Mouse (Mus musculus) brain, adult 2 months (tissue): ENCODE data around the gene Adra1d.
A peak's percentile ranks its signal among the peaks of the same experiment; 100 is the strongest.

Experiments
- DNase-seq: peaks from one replicate; pipeline ENCODE4 v3.0.0; 2011; ENCODE audit warnings: low read depth, low spot score

Gene Adra1d

DNA sequence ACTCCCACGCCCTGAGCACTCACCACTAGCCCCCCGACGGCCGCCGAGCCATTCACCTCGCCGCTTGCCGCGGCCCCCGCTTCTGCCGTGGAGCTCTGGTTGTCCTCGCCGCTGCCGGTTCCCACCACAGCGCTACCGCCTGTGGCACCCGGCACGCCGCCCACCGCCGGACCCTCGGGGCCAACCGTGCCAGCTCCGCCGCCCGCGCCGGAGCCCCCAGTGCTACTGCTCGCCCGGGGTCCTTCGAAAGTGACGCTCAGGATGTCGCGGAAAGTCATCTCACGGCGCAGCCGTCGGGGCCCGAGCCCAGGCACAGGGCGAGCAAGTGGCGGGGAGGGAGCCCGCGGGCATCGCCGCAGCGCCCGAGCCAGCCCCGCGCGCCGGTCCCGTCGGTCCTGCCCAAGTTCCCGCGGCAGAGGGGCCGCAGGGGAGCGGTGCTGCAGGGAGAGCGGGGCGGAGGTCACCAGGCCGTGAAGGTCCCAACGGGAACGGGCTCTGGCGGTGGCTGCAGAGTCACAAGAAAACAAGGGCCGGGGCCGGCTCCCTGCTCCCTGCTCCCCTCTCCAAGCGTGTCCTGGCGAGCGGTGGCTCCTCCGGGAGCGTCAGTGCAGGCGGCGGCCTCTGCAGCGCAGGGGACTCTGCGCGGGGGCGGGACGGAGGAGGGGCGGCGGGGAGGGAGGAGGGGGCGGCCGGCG, at the start of gene Adra1d:
Adra1d (minus strand) TSS at position 393 of the 695 bp plus-strand sequence.
- no peak for DNase-seq

DNA sequence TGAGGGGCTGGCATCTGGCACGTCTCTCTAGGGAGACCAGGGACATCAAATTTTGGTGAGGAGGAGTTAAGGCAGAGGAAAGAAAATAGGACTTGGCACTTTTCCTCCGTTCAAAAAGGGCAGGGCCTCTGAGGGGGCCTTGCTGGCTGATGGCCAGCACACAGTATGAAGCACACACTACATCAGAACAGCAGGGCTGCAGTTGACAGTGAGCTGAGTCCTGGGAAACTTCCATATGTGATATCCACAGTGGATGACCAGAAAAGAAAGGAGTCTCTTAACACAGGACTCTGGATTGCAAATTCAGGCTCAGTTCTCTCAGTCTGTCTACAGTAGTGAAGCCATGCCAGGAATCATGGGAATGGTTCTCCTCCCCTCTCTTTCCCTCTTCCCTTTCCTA, 39.8 kb upstream of the Adra1d start:
- DNase-seq: no peak

DNA sequence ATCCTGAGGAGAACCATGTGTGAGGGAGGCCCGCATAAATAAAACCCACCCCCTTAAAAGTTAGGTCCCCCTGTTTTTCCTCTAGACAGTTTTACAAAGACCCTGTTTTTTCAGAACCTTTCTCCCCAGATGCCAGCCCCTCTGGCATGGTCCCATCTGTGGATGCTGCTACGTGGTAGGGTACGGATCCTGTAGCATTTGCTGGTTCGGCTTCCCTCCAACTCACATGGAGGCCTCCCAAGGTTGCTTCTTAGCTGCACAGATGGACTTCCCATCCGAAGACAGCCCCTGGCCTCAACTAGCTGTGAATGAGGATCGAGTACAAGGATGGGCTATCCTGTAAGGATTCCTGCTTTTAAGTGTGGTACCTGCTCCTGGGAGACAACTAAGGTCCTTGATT, 32.8 kb upstream of the Adra1d start:
- DNase-seq: no peak

DNA sequence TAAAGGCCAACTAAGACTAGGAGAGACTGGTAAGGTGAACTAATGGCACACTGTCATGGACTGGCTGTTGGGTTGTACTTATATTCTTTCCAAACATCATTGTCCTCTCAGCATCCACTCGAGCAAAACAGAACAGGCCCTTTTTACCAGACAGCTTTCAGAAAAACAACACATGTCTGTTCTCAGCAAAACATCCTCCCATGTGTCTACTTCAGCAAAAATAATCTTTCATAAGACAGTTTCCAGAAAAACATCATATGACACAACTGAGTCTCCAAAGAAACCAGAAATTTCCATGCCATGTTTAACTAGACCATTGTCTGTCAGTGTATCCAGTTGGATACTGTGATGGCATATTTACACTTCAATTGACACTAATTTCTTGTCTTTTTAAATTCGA, 25.4 kb upstream of the Adra1d start:
- DNase-seq: peak; percentile 33

DNA sequence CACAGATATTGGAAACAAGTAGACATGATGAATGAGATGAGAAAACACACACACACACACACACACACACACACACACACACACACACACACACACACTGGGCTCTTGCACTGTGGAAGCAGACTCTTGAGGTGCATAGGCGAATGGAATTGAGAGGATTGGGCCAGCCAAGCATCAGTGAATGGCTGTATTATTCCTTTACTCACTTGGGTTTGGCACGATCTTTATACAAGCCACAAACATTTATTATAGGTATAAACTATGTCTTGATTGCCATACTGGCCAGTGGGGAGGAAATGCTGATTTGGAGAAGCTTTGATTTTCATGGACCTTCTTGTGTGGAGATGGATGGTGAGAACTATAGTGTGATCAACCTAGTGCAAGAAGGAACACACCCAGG, 19.4 kb upstream of the Adra1d start:
- DNase-seq: no peak

DNA sequence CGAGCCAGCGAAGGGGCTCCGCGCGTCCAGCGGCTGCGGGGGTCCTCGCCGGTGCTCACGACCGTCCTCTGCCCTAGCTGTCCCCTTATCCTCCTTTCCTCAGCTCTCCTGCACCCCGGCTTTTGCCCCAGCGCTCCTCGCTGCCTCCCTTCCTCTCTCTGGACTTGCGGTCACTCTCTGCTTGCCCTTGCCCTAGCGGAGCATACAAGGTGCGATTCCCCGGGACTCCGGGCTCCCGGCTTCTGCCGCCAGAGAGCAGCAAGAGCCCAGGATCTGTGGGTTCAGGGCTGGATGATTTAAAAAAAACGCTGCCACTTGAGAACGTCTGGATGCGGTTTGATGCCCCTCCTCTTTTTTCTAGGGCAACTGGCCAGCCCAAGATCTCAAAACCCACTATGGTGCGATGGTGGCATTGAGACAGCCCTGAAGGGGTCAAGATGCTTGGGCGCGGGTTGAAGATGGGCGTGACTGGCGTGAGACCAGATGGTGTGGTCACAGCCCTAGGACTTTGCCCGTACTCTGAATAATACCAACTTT, 571 bp upstream of the Adra1d start:
- peak; percentile 85 for DNase-seq

DNA sequence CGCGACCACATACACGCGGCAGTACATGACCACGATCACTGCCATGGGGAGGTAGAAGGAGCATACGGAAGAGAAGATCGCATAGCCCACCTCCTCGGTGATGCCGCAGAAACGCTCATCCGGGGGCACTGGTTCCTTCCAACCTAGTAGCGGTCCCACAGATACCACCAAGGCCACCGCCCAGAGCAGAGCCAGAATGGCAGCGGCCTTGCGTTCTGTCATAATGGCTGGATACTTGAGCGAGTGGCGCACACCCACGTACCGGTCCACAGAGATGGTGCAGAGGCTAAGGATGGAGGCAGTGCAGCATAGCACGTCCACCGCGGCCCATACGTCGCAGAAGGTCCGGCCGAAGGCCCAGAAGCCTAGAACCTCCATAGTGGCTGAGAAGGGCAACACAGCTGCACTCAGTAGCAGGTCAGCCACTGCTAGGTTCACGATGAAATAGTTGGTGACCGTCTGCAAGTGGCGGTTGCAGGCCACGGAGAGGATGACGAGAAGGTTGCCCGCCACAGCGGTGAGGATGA, 676 bp downstream of the Adra1d start:
- DNase-seq: no peak

DNA sequence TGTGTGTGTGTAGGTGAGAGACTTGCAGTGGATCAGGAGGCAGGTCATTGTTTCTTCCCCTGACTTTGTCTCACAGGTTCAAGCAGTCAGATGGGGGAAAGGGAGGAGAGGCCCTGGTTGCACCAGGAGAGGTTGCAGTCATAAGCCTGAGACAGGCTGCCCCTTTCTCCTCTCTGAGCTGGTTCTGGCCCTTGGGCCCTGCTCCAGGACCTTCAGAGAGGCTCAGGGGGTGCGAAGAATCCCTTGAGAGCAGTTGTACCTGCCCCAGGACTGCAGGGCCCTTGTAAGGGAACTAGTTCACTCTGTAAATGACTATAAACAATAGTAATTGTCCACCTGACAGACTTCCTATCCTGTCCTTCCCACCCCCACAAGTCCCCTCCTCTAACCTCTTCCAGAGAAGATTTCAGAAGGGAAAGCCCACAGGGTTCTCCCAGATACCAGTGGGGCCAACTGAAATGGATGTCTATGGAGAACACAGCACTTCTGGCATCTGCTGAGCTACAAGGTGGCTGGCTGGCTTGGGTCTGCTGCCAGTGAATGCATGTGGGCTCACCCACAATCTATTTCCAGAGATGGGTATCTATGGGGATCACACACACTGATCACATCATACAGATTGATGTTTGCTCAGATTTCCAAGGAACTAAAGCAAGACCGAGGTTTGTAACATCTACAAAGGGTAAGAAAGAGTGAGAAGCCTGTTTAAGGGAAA, 1.7 kb downstream of the Adra1d start:
- peak; percentile 54 for DNase-seq

DNA sequence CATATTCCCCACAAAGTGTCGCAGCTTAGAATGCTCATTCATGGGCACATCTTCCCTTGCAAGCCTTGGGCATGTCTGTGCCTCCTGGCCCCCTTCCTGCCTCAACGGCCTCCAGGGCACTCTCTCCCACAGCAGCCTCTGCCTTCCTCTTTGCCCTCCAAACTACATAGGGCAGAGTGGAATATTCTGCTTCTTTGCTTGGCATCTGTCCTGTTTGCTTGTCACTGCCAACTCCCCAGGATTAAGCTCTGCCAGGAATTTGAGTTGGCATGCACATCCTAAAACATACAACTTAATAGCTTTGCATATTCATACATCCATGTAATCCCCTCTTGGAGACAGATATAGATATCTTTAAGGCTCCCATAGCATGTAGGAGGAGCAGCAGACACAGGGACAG, 4.2 kb downstream of the Adra1d start:
- DNase-seq: no peak

DNA sequence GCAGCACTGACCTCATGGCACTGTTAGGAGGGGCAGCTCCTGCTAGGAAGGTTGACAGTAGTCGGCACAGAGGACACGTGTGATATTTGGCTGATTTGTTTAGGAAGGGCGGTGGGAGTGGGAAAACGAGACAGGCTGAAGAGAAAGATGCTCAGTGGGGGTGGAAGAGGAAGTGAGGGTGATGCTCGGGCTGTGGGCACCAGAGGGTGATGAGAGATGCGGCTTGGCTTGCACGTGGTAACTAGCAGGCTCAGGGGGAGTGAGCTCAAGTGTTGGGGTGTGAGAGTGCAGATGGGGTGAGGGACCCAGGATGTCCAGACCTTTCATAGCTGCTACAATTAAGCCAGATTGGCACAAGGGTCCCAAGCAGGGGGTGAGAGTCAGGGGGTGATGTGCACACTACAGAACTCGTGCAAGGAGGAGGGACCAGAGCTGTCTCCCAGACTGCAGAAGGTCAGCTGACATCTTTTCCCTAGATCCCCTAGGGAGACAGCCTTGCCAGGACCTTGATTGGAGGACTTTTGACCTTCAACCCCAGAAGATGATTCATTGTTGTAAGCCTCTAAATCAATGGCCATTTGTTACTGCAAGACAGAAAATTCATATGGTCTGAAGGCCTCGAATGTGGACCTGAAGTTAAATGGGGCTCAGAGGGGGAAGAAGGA, 9.2 kb downstream of the Adra1d start:
- DNase-seq: no peak

DNA sequence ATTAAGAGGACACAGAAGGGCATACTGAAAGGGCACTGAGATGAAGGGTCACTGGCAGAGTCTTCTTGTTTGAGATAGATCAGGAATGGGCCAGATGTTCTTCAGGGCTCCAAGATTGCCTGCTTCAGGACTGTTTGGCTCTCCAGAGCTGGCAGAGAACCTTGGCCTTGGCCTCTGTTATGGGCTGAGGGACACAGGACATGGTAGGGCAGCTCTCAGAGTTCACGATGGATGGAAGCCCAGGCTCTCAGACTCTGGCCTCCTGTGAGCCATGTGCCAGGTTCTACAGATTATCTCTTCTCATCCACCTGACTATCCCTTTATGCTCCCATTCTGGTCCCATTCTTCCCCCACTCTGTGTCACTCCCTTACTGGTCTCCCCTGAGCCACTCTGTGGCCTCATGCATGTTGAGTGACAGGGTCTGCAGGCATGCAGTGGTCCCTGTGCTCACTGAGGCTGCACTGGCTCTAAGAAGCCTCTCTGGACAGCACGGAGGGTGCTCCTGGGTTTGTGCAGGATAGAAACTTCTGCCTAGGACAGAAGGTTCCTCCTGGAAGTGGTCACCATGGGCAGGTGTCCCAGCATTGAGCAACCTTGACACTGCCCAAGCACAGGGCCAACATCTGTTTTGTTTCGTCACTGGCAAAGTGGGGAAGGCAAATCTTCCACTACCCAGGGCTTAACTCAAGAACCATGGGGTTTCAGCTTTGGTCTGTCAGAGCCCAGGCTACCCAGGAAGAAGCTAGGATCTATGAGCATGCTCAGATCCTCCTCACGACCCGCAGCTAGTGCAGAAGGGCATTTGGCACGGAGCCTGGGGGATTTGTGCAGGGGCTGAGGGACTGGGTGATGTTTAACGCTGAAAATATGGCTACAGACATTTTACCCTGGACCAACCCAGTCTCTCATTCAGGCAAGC, 10.1 kb downstream of the Adra1d start:
- no peak for DNase-seq

DNA sequence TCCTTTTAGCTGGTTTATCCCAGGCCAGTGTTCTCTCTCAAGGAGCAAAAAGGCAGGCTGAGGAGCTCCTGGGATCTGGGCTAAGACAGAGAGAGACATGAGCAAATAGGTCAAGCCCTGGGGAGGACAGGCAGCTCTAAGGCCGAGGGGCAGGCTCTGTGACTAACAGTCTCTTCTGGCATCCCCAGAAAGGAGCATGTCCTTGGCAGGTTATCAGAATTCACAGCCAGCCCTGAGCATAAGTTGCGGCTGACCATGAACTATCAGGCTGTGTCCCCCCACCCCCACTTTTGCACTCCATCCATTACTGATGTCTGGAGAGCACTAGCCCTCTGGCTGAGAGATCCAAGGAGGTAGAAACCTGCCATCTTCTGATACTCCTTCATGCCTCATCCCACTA, 11.2 kb downstream of the Adra1d start:
- no peak for DNase-seq

DNA sequence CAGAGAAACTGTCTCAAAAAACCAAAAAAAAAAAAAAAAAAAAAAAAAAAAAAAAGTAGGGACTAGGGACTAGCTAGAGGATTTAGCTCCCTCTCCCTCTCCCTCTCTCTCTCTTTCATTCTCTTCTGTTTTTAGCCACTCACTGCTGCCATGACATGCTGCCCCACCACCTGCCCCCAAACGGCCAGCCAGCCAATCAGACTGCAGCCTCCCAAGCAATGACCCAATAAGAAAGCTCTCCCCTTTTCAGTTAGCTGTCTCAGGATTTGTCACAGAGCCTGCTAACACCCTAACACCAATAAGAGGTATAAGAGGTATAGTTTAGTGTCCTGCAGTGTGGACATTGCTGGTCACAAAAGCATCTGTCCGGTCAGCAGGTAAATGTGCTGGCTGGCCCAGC, 11.6 kb downstream of the Adra1d start:
- no peak for DNase-seq

DNA sequence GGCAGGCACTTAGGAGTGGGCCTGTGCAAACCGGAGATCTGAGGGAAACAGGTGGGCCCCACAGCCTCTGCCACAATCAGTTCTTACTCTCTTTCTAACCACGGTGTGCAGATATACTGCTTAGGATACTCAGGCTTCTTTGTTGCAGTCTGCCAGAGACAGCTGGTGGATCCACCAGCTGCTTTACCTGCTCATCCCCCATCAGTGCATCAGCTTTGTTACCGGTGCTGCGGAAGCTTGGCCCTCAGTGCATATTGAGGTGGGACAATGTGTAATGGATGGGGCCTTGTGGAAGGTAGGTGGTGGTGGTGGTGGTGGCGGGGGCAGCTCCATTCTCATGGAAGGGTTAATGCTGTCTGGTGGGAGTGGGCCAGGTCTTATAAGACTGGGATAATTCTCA, 13.0 kb downstream of the Adra1d start:
- DNase-seq: no peak

DNA sequence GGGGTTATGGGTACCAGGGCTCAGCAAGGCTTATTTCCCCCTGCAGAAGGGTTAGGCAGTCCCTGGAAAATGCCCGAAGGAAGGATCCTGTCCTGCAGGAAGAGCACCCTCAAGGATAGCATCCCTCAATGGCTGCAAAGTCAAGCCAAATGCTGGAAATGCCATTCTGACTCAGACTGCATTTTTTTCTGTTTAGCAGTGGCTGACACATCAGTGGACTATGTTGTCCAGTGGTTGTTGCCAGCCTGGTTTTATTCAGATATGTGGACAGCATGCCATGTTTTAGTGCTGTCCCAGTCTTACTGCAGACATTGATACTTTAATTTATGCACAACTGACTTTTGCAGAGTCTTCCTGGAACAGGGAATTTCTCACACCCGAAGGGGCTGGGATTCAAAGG, 13.8 kb downstream of the Adra1d start:
- DNase-seq: no peak

DNA sequence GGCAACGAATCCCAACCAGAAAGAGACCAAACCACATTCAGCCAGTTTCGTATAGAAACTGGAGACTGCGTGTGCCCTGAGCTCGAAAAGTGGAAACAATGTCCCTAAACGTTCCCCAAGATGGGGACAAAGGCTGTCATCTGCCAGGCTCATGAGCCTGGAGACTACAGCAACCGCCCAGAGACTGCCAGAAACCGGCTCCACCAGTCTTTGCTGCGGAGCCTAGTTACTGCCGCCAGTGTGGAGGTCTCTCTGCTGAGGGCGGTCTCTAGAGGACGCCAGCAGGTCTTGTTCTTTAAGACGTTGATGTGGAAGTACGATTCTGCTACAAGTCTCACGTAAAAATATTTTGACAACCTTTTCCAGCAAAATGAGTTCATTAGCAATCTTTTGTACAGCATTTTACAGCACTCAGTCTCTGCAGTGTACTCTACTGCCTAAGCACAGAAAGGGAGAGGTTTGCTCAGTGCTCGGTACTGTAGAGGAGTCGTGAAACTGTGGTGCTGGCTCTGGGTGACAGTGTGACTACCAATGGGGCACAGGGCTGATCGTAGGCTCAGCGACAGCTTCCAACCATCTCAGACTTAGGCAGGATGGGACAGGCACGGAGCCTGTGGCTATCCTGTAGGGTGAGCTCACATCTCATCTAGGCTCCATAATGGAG, 15.2 kb downstream of the Adra1d start:
- DNase-seq: peak; percentile 53

DNA sequence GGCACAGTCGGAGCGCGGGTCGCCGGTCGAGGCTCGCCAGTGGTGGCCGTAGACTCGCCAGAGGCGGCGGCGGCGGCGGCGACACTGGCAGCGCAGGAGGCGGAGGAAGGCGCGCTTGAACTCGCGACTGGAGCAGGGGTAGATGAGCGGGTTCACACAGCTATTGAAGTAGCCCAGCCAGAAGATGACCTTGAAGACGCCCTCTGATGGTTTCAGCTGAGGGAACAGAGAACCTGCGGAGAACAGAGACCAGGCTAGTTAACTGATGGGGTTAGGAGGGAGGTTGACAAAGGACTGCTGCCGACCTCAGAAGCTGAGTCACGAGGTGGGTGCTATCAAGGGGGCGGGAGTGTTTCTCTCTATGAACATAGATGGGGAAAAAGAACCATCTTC, 15.8 kb downstream of the Adra1d start:
- no peak for DNase-seq

DNA sequence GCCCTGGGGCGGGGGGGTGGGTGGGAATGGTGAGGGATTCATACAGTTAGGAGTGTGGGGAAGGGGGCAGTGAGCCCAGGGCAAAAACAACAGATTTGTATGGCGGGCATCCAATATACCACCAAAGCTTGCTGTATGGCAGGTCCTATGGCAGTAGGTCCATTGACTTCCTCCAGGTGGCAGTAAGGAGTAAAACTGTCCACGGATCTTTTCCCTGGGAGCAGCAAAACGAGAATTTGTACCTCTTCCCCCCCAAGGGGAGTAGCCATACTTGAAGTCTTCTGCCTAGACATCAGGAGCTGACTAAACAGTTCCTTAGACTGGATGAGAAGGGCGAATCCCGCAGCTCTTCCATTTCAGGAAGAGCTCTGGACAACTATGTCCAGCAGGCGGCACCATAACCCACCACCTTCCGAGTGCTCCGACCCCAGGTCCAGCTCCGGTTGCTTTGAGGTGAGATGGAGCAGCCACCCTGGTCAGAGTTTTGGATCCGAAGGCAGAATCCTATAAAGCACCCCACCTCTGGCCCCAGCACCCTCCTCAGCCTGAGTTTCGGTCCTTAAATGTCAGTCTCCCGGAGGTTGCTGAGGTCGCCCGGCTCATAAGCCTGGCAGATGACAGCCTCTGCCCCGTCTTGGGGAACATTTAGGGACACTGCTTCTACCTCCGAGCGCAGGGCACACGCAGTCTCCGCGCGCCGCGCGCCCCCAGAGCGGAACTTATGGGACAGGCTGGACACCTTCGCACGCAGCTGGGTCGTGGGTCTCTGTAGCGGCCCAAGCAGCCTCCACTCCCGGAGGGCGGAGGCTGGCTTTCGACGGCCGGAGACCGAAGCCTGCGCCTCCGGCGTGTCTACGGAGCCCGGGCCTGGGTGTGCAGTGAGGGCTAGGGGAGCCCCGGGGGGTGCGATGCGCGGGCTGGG, 16.4 kb downstream of the Adra1d start:
- peak; percentile 68 for DNase-seq

DNA sequence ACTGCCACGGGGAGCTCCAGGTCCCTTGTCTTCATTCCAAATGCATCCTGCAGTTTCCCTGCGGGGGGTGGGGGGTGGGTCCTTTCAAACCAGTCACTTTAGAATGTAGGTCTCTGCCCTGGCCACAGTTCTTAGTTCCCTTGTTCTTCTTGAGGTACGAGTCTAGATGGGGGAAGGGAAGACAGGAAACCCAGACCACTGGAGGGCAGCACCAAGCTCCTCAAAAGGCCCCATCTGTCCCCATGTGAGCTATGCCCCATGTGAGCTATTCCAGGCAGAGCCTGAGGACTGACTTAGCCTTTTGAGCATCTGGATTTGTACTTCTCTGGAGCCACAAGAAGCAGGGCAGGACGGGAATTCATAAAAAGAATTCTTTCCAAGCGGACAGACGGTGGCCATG, 19.6 kb downstream of the Adra1d start:
- DNase-seq: peak; percentile 77

DNA sequence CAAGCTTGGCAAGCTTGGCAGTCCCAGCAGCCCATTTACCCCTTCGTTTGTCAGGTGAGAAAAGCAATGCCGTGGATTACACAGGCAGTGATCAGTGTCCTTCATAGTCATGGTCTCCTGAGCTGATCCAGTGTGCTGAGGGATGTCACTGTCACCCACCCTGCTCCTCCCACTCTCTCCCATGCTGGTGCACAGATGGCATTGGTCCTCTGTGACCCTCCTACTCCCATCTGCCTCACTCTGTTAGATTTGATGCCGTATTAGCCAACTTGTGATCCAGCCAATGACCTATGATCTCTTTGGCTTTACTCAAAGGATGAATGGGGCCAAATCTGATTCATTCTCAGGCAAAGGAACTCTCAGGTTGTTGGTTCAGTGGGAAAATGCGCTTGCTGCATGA, 20.4 kb downstream of the Adra1d start:
- peak; percentile 96 for DNase-seq
